Mouse (Mus musculus) forebrain, embryonic 14.5 days (tissue): ENCODE measurements around the gene Gm10643. TPM values are rescaled to one million over a fixed set of nuclear protein-coding genes. Genes with fewer than 3 reads are reported as not detected.

Experiments used
- ATAC-seq: fragments of 200-750 bp; cut with Nextera tagmentation; 2 replicates; pipeline ENCODE4 v1.8.0; 2017; ENCODE audit warnings: mild to moderate bottlenecking, moderate library complexity
- DNase-seq: peaks from one replicate; pipeline ENCODE4 v3.0.0-alpha.2; 2015; ENCODE audit warnings: low spot score
- H3K27ac ChIP-seq: fragments of 300-500 bp; sonication (generic); 2 replicates; pipeline ENCODE4 v1.5.1; 2014; ENCODE audit warnings: low read depth, mild to moderate bottlenecking, control low read depth, low read length, moderate library complexity
- H3K27me3 ChIP-seq: fragments of 300-500 bp; sonication (generic); replicated peaks from 2 replicates; pipeline ENCODE4 v1.6.1; 2014; ENCODE audit warnings: low read length, control low read depth, mixed read lengths; ENCODE audit not compliant: control insufficient read depth, insufficient read depth
- H3K36me3 ChIP-seq: fragments of 300-500 bp; sonication (generic); 2 replicates; pipeline ENCODE4 v1.6.1; 2014; ENCODE audit warnings: low read length, control low read depth; ENCODE audit not compliant: control insufficient read depth, insufficient read depth
- H3K4me1 ChIP-seq: fragments of 300-500 bp; sonication (generic); 2 replicates; pipeline ENCODE4 v1.6.1; 2014; ENCODE audit warnings: antibody characterized with exemption, low read length, control low read depth; ENCODE audit not compliant: control insufficient read depth, insufficient read depth
- H3K4me2 ChIP-seq: fragments of 300-500 bp; sonication (generic); 2 replicates; pipeline ENCODE4 v1.6.1; 2014; ENCODE audit warnings: mild to moderate bottlenecking, control low read depth, low read length
- H3K4me3 ChIP-seq: fragments of 300-500 bp; sonication (generic); 2 replicates; pipeline ENCODE4 v1.5.1; 2014; ENCODE audit warnings: low read depth, low read length, control low read depth
- H3K9ac ChIP-seq: fragments of 300-500 bp; sonication (generic); 2 replicates; pipeline ENCODE4 v1.6.1; 2014; ENCODE audit warnings: mild to moderate bottlenecking, low read length, control low read depth, moderate library complexity
- H3K9me3 ChIP-seq: fragments of 300-500 bp; sonication (generic); replicated peaks from 2 replicates; pipeline ENCODE4 v1.6.1; 2016; ENCODE audit warnings: low read length, control low read depth, mixed read lengths; ENCODE audit not compliant: control insufficient read depth
- WGBS: fragments of 180-500 bp; shearing (Covaris S2); extraction: QIAGEN DNeasy Blood & Tissue Kit; methylation state at CpG from one replicate; pipeline ENCODE4 v1.1.7; 2014; 5-methylcytosine and 5-hydroxymethylcytosine counted together
- polyA plus RNA-seq: library from polyadenylated mRNA; unstranded; fragments of >200 nt; fragmentation: Nextera tagmentation; extraction: Ambion mirVana; gene quantifications from 2 replicates; pipeline ENCODE4 v1.2.1, GENCODE M21; 2014

Gm10643 gene
- polyA plus RNA-seq, 1 experiment from 2014 or later, result 1.3 TPM

DNA sequence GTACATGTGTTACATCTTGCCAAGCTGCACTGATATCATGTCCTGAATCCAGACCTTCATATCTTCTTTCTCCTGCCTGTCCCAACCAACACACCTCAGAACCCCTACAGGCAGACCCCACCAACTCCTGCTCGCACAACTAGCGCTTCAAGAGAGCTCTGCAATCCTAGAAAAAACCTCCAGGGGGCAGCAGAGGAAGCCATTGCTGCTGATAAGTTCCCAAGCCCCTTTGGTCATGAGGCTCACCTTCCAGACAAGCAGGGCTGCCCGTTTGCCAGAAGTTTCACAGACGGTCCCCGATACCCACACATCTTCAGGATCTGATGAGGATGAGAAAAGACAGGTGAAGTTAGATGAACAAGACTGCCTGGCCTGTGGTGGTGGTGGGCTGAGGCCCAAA, 25.9 kb downstream of the Gm10643 start:
- H3K27ac ChIP-seq, result no peak overlapping the region
- peaks cover 5% of the 10 kb centered on the region; the same call in 1 of the 2 replicates for H3K4me1 ChIP-seq
- no peak overlapping the region for H3K4me3 ChIP-seq
- peak; percentile 86 for DNase-seq
- peaks cover 32% of the 10 kb centered on the region for H3K27me3 ChIP-seq
- H3K36me3 ChIP-seq, result no peaks in the 10 kb centered on the region
- no peak overlapping the region for H3K4me2 ChIP-seq
- H3K9ac ChIP-seq, result no peak overlapping the region
- no peaks in the 10 kb centered on the region for H3K9me3 ChIP-seq
- no peak for ATAC-seq
- 4% methylated on average over 5 of the region's 5 CpGs for WGBS

DNA sequence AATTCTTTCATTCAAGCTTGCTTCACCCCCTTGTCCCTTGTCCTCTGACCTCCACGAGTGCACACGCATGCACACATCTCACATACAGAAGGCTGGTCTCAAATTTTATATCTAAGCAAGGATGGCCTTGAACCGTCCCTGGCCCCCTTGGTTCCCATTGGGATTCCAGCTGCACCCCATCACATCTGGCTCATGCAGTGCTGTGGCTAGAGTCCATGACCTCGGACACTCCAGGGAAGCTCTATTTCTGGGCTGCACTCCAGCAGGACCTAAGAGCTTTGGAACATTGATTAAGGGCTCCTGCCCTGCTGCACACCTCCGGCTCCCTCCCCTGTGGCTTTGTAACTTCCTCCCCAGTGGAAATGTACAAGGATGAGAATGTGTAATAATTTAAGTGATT, 26.9 kb downstream of the Gm10643 start:
- Histone ChIP-seq H3K9ac (no peak overlapping the region), H3K4me3 (no peak overlapping the region), H3K27ac (no peak overlapping the region), H3K27me3 (peaks cover 22% of the 10 kb centered on the region), H3K4me1 (peaks cover 5% of the 10 kb centered on the region; the same call in 1 of the 2 replicates), H3K4me2 (no peak overlapping the region), H3K36me3 (no peaks in the 10 kb centered on the region), H3K9me3 (no peaks in the 10 kb centered on the region)
- ATAC-seq, result no peak
- DNase-seq, result no peak
- 85% methylated on average over 5 of the region's 5 CpGs for WGBS

DNA sequence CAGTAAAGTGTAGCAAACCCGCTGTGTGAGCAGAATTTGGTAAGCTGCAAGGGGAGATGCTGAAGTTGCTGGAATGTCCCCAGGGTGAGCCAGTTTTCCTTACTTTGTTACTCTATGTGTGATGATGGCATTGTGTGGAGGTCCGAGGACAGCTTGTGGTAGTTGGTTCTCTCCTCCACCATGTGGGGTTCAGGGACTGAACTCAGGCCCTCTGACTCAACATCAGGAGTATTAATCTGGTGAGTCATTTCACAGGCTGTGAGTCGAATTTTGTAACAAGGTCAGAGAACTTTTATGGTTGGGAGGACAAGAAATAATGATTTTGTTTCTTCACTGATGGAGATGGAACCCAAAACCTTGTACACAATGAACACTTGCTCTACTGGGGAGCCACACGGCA, 32.2 kb downstream of the Gm10643 start:
- ATAC-seq (no peak), DNase-seq (no peak)
- Histone ChIP-seq H3K9ac (no peak overlapping the region), H3K4me3 (no peak overlapping the region), H3K9me3 (no peaks in the 10 kb centered on the region), H3K36me3 (no peaks in the 10 kb centered on the region), H3K4me1 (no peaks in the 10 kb centered on the region), H3K4me2 (no peak overlapping the region), H3K27me3 (peaks cover 6% of the 10 kb centered on the region; the same call in 1 of the 2 replicates), H3K27ac (no peak overlapping the region)
- 73% methylated on average over 4 of the region's 4 CpGs for whole genome bisulfite sequencing

DNA sequence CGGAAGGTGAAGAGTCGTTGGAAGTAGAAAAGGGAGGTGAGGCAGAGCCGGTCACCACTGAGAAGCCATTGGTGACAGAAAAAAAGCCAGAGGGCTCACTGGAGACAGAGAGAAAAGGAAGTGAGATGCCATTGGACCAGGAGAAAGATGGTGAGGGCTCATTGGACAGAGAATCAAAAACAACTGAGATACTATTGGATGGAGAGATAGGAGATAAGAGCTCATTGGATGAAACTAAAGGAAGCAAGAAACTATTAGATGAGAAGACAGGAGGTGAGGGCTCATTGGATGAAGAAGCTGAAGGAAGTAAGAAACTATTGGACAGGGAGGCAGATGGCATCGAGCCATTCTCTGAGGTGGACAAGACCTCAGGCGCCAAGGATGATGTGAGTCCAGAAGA, 35.7 kb downstream of the Gm10643 start:
- no peak overlapping the region for H3K4me2 ChIP-seq
- H3K27me3 ChIP-seq, result peaks cover 25% of the 10 kb centered on the region

DNA sequence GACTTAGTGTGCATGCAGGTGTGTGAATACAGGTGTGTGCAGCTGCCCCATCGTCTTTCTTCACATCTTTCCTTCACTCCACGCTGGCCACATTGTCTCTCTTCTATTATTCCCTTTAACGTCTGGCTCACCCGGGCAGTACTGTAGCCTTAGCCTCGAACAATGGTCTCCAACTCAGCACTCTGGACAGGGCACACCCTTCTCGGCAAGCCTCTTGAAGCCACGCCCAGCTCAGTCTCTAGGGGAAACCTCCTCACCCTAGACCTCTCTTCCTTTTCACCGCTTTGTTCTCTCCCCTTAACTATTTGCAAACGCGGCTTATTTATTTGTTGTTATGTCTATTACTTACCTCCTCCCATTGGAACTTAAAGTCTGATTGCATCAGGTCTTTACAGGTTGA, 37.5 kb downstream of the Gm10643 start:
- Histone ChIP-seq H3K9me3 (no peaks in the 10 kb centered on the region), H3K4me2 (no peak overlapping the region), H3K36me3 (no peaks in the 10 kb centered on the region), H3K27ac (no peak overlapping the region), H3K4me3 (no peak overlapping the region), H3K27me3 (peaks cover 25% of the 10 kb centered on the region), H3K9ac (no peak overlapping the region), H3K4me1 (no peaks in the 10 kb centered on the region)
- ATAC-seq (no peak), DNase-seq (no peak)
- 12% methylated on average over 10 of the region's 10 CpGs for WGBS

More for the DNA sequence above, 35.7 kb downstream of the Gm10643 start:
- Histone ChIP-seq H3K27ac (no peak overlapping the region), H3K9me3 (no peaks in the 10 kb centered on the region), H3K36me3 (no peaks in the 10 kb centered on the region), H3K4me3 (no peak overlapping the region), H3K4me1 (no peaks in the 10 kb centered on the region), H3K9ac (no peak overlapping the region)
- no peak for ATAC-seq
- DNase-seq, result no peak
- WGBS, result 88% methylated on average over 5 of the region's 5 CpGs

DNA sequence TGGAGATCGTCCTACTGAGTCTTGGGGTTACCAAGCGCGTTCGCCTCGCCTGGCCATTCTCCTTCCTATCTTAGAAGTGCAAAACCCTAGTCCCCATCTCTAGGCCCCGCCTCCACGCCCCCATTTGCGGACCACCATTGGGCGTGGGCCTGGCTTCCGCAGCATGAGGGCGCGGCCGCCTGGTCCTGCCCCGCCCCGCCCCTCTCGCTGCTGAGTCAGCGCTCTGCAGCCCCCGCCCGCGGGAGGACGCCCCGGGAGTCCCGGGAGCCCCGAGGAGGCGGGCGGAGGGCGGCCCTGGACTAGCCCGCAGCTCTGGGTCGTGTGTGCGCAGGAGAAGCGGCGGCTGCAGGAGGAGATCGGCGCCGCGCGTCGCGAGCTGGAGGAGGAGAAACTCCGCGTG, 39.1 kb downstream of the Gm10643 start:
- H3K4me3 ChIP-seq, result peak overlapping the region; percentile 44
- ATAC-seq, result peak; percentile 88

DNA sequence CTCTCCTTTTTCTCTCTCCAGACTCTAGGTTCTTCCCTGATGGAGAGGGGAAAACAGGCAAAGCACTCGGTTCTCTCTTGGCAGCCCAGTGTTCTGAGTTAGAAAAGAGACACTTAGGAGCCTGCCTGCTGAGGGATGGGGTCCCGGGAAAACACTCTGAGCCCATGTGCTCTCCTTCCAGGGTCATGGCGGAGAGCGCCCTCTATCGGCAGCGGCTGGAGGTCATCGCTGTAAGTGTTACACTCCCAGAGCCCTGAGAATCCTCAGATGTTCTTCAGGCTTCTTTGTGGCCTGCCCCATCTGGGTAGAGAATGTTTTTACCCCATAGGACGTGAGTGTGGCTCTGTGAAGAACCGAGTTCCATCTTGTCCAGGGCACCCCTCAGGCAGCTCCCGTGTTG, 40.8 kb downstream of the Gm10643 start:
- no peaks in the 10 kb centered on the region for H3K4me1 ChIP-seq
- H3K4me2 ChIP-seq, result no peak overlapping the region
- H3K9ac ChIP-seq, result no peak overlapping the region
- H3K27me3 ChIP-seq, result peaks cover 40% of the 10 kb centered on the region
- no peaks in the 10 kb centered on the region for H3K36me3 ChIP-seq
- H3K4me3 ChIP-seq, result no peak overlapping the region
- ATAC-seq (no peak), DNase-seq (peak; percentile 51)
- WGBS, result 16% methylated on average over 10 of the region's 10 CpGs
- H3K27ac ChIP-seq, result no peak overlapping the region
- H3K9me3 ChIP-seq, result no peaks in the 10 kb centered on the region

More for the DNA sequence above, 39.1 kb downstream of the Gm10643 start:
- DNase-seq, result peak; percentile 78
- Histone ChIP-seq H3K9ac (peak overlapping the region; percentile 58), H3K27ac (no peak overlapping the region), H3K4me2 (peak overlapping the region; percentile 87), H3K27me3 (peaks cover 31% of the 10 kb centered on the region), H3K4me1 (no peaks in the 10 kb centered on the region), H3K9me3 (no peaks in the 10 kb centered on the region), H3K36me3 (no peaks in the 10 kb centered on the region)
- under 1% methylated on average over 40 of the region's 41 CpGs for WGBS

DNA sequence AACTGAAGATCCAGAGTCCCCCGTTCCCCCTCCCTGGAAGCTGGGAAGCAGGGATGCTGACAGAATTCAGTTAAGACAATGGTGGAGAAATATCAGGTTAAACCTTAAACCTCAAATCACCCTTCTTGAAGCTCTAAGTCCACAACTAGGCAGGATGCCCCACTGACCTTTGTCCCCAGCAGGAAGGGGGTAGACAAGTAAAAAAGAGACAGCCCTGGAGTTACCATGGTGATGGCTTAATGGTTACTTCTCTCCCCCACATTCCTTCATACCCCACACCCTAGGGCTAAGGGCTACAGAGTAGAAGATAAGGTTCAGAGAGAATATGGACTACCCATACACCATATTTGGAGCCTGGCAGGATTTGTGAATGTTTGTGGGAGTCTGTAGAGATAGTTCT, 41.3 kb downstream of the Gm10643 start:
- Histone ChIP-seq H3K9ac (no peak overlapping the region), H3K4me3 (no peak overlapping the region), H3K27me3 (peaks cover 40% of the 10 kb centered on the region), H3K9me3 (no peaks in the 10 kb centered on the region), H3K4me2 (no peak overlapping the region), H3K4me1 (no peaks in the 10 kb centered on the region), H3K27ac (no peak overlapping the region), H3K36me3 (no peaks in the 10 kb centered on the region)
- 86% methylated on average over 1 of the region's 1 CpGs for WGBS
- ATAC-seq (no peak), DNase-seq (no peak)

DNA sequence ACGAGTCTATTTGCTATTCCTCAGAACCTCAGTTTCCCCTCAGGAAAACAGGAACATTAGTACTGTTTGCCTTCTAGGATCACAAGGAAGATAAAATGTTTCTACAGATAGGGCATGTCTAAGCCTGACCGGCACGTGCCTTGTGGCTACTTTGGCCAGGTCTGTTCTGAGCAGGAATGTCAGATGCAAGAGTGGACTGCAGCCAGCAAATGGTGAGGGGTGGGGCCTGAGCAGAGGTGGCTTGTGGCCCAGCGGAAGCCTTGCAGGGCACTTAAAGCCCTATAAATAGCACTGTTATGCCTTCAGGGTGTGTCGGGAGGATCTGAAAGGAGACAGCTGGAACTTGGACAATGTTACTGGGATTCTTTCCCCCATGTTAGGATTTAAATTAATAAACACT, 41.9 kb downstream of the Gm10643 start:
- peaks cover 34% of the 10 kb centered on the region for H3K27me3 ChIP-seq
- no peak overlapping the region for H3K4me3 ChIP-seq
- no peaks in the 10 kb centered on the region for H3K9me3 ChIP-seq
- no peak overlapping the region for H3K9ac ChIP-seq
- DNase-seq (no peak), ATAC-seq (no peak)
- H3K4me1 ChIP-seq, result no peaks in the 10 kb centered on the region
- no peaks in the 10 kb centered on the region for H3K36me3 ChIP-seq
- 69% methylated on average over 5 of the region's 5 CpGs for WGBS
- no peak overlapping the region for H3K27ac ChIP-seq
- no peak overlapping the region for H3K4me2 ChIP-seq
